Mouse (Mus musculus): Measurements from ENCODE around the gene Slf1. TPM values are rescaled to one million over a fixed set of nuclear protein-coding genes. Genes with fewer than 3 reads are reported as not detected.
A peak's percentile ranks its signal among the peaks of the same experiment; 100 is the strongest.

The Slf1 gene
- total RNA-seq (2022) = 10 to 100 TPM; 24.1 to 33.3 (median 25.8) TPM

- DNase-seq (ENCODE audit: low spot score) = peak; percentile 89
These were observed at the start of gene Slf1, which contains the start of gene 2210408I21Rik for GRCm38 (mm10) chr13:77134931-77135620. Gene Slf1 (minus strand): TSS chr13:77135473. Gene 2210408I21Rik (plus strand): TSS chr13:77135540.

DNA sequence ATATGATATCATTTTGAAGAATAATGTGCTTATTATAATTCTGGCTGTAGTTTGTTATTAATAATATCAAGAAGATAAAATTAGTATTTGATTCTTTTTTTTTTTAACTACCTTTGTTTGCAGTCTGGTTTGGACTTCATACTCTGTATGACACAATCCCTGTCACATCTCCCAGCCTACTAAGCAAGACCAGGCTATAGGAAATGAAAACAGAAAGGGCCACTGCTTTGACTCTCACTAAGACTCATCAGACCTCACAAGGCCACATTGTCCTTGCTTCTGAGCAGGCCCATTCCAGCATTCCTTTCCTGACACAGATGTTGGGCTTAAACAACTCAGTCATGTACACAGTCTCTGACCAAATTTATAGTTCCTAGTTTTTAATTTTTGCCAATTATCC, 42.7 kb upstream of the Slf1 start:
- no peak for DNase-seq (ENCODE audit: low spot score)

- no peak for DNase-seq (ENCODE audit: low spot score)
These were observed 5.6 kb upstream of the Slf1 start for GRCm38 (mm10) chr13:77140890-77141289.

GRCm38 (mm10) chr13:77135621-77135981, 328 bp upstream of the Slf1 start:
- no peak for DNase-seq (ENCODE audit: low spot score)

GRCm38 (mm10) chr13:77131132-77131531, 4.1 kb downstream of the Slf1 start:
- peak; percentile 13 for DNase-seq (ENCODE audit: low spot score)

GRCm38 (mm10) chr13:77128240-77128639, 7.0 kb downstream of the Slf1 start:
- DNase-seq (ENCODE audit: low spot score) = no peak

GRCm38 (mm10) chr13:77125159-77125558, 10.1 kb downstream of the Slf1 start:
- no peak for DNase-seq (ENCODE audit: low spot score)

- no peak for DNase-seq (ENCODE audit: low spot score)
These were observed 16.6 kb downstream of the Slf1 start for GRCm38 (mm10) chr13:77118695-77119094.

- DNase-seq (ENCODE audit: low spot score) = no peak
These were observed 27.5 kb downstream of the Slf1 start for GRCm38 (mm10) chr13:77107734-77108133.

DNA sequence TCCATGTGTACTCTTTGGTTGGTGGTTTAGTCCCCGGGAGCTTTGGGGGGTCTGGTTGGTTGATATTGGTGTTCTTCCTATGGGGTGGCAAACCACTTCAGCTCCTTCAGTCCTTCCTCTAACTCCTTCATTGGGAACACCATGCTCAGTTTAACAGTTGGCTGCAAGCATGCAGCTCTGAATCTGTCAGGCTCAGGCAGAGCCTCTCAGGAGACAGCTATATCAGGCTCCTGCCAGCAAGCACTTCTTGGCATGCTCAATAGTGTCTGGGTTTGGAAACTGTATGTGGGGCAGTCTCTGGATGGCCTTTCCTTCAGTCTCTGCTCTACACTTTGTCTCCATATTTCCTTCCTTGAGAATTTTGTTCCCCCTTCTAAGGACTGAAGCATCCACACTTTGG, 42.4 kb downstream of the Slf1 start:
- peak; percentile 7 for DNase-seq (ENCODE audit: low spot score)

DNA sequence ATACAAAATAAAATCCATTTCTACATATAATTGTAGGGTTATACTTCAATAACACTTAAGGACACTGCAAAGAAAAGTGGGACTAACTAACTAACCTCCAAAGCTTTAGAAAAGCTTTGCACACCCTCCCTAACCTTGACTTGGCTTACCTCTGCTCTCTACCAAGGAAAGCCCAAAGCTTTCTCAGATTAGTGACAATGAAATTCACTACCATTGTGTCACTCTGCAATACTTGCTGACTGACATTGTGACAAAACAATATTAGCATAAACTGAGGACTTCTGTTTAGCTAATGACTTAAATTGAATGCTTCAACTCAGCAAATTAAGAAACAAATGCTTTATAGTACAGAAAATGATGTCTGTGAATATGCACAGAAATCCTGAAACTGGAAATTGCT, 63.2 kb downstream of the Slf1 start:
- DNase-seq (ENCODE audit: low spot score) = no peak

DNA sequence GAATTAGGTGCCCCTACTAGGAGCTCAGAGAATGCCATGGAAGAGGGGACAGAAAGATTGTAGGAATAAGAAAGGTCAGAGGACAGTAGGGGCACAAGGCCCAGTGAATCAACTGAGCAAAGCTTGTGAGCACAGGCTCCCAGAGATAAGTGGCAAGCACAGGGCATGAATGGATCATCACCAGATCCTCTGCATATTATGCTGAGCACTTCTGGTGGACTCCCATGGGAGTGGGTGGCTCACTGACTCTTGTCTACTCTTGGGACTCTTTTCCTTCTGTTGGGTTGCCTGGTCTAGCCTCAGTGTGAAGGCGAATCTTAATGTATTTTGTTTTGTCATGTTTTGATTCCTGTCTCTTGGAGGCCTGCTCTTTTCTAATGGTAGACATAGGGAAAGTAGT, 66.4 kb downstream of the Slf1 start:
- DNase-seq (ENCODE audit: low spot score) = no peak

DNA sequence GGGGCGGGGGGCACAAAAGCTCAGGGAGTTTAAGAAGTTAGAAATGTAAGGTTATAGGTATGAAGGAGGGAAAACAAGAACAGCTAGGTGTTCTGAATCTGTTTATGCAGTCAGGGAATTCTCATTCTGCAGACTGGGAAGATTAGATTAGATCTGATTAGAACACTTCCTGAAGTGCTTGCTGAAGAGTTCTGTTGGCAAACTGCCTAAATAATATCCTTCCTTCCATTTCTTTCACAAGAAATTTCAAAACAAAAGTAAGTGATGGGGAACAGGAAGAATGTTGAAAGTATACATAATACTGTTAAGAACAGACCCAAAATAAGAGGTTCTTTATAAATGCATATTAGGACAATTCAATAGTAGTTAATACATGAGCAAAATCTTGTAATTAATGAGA, 72.1 kb downstream of the Slf1 start:
- DNase-seq (ENCODE audit: low spot score) = no peak

DNA sequence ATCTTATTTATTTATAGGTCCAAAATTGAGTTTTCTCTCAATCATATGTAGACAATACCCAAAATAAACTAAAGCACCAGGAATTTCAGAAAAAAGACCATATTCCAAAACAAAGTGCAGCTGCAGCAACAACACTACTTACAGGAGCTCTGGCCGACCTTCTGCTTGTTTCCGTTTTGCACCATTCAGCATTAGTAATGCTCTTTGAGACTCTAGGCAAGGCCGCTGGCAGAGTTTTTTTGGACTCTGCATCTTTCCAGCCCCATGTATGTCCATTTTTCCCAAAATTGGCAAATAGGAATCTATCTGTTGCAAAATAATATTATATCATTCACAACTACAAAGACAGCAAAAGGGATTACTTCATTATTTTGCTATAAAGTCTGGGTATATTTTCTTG, 85.5 kb downstream of the Slf1 start:
- DNase-seq (ENCODE audit: low spot score) = no peak

DNA sequence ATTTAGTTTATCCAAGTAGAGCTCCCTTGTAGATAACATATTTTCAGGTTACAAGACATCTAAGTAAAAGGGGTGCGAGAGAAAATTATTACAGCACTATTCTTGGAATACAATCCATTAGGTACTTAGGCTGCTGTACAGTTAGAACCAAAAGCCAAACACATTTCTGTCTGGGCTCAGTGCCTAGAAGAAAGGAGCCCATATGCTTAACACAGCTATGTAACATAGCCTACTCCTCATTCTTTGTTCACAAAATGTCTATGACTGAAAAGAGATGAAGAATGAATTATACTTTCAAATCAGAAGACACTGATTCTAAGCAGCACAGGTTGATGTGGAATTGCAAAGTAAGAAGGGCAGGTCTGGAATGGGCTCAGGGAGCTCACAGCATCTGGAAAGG, 86.8 kb downstream of the Slf1 start:
- DNase-seq (ENCODE audit: low spot score) = no peak

GRCm38 (mm10) chr13:77047179-77047931, 87.9 kb downstream of the Slf1 start:
- DNase-seq (ENCODE audit: low spot score) = no peak

DNA sequence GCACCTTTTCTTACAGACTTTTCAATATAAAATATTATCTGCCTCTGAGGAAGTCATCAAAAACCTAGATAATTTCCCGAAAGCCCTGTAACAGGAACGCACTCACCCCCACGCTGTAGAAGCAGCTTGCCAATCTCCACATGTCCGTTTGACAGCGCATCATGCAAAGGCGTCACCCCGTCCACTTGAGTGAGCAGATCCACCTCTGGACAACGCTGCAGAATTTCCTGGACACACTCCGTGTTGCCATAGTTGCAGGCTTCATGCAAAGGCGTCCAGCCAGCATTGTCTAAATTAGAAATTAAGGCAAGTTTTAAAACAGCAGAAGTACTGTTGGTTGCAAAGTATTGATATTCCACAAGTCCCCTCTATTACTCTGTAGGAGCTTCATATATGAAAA, 88.9 kb downstream of the Slf1 start:
- DNase-seq (ENCODE audit: low spot score) = no peak

GRCm38 (mm10) chr13:77045375-77045774, 89.9 kb downstream of the Slf1 start:
- DNase-seq (ENCODE audit: low spot score) = peak; percentile 41

DNA sequence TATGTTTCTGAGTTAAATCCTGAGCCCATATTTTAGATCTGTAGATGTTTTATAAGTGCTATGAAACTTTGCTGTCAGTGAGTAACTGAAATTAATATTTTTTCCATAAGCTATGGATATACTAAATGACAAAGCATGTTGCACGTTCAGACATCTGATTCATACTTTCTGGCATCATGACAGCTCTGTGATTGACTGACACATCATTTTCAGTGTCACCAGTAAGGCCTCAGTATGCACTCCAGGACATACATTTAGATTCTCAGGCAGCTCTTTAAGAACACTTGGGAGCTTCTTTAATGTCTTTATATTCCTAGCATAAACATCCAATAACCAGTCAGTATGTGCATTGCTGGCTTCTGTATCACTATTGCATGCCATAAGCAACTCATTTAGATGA, 91.9 kb downstream of the Slf1 start:
- no peak for DNase-seq (ENCODE audit: low spot score)

GRCm38 (mm10) chr13:77029594-77029993, 105.7 kb downstream of the Slf1 start:
- DNase-seq (ENCODE audit: low spot score) = no peak

- no peak for DNase-seq (ENCODE audit: low spot score)
These were observed 116.4 kb downstream of the Slf1 start for GRCm38 (mm10) chr13:77018851-77019250.

DNA sequence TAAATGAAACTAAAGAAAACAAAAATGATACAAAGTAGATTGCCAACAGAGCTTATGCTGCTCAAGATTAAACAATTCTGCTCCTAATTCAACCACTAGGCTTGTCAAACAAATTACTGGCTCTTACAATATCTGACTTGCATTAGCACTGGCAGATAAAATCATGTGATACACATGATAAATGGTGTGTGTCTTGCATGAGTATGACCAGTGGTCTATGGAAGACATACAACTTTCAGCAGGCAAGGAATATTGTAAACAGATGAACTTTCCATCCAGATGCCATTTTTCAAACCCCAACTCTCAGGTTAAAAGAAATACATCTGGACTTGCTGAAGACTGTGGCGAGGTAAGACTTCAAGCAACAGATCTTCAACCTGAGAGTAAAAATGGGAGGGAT, 131.6 kb downstream of the Slf1 start:
- DNase-seq (ENCODE audit: low spot score) = no peak

- no peak for DNase-seq (ENCODE audit: low spot score)
These were observed 132.6 kb downstream of the Slf1 start for GRCm38 (mm10) chr13:77002628-77003027.

Measured in heart, adult 8-10 months (tissue).